24 mouse cellular contexts compared by ENCODE assay signal in the genomic region with DNA sequence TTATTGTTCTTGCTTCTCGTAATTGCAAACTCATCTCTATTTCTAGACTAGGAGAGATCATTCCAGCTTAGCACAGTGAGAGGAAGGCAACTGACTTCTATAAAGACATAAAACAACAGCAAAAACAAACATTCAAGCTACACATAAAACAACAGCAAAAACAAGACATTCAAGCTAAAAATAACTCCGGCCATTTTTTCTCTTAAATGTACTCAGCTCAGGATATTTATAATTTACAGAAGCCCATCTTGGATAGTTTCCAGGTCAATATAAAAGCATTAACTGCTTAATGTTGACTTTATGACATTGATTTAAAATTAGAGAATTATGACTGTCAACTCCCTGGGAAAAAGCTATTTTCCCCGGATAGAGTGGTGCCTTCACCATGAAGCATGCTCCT.
A peak's percentile ranks its signal among the peaks of the same experiment; 100 is the strongest.
DNase-seq lines count a peak whose midpoint lies in the region; ATAC-seq and TF ChIP-seq lines count a peak whose summit lies in the region.
"Had no signal": no experiment of that assay in that cellular context is flagged by ENCODE, and none has a peak within 500 bp of the region (broad histone marks: within the 10 kb centered on the region; RNA-seq: fewer than 3 reads in every experiment).

No protein-coding gene starts in this region.

- H3K4me1 ChIP-seq in kidney, embryonic 15.5 days: peaks cover 30% of the 10 kb centered on the region
- no peaks in the 10 kb centered on the region for H3K4me1 ChIP-seq in kidney, adult 2 months (ENCODE audit: control insufficient read depth, insufficient read depth, low read length)
- H3K4me1 ChIP-seq in kidney, postnatal 0 days (replicated peaks; ENCODE audit: insufficient read depth, low read length): peaks cover 11% of the 10 kb centered on the region; the same call in 1 of the 2 replicates
- peaks cover 24% of the 10 kb centered on the region; the same call in 1 of the 2 replicates for H3K4me1 ChIP-seq in kidney, embryonic 14.5 days (ENCODE audit: control insufficient read depth, insufficient read depth, low read length)
- H3K4me1 ChIP-seq in lung, embryonic 15.5 days: peaks cover 15% of the 10 kb centered on the region; the same call in 1 of the 2 replicates
- H3K4me1 ChIP-seq in midbrain, embryonic 11.5 days (ENCODE audit: control insufficient read depth, insufficient read depth, low read length): no peaks in the 10 kb centered on the region
- no peaks in the 10 kb centered on the region for H3K4me1 ChIP-seq in midbrain, embryonic 16.5 days (ENCODE audit: control insufficient read depth, insufficient read depth, low read length)
- H3K4me1 ChIP-seq: embryonic facial prominence, embryonic 10.5 days; forebrain, embryonic 13.5 days had no signal

- no peak for TF ChIP-seq POLR2A in kidney, adult 2 months (IDR thresholded peaks at IDR 0.05; ENCODE audit: low read depth, low read length)

- DNase-seq in kidney, adult 2 months: no peak
- peak; percentile 79 for DNase-seq in kidney, postnatal 0 days (ENCODE audit: low spot score)
- no peak for DNase-seq in lung, adult 18-20 months
- peak; percentile 45 for DNase-seq in midbrain, embryonic 11.5 days (ENCODE audit: low spot score, missing footprints)
- DNase-seq: adrenal gland, adult 8-10 months; adrenal gland, postnatal 14 days; adrenal gland, postnatal 36 days; cerebellum, adult 11-12 months; cerebellum, adult 2 months; cerebellum, adult 9-10 months; cerebellum, postnatal 10 days; cerebellum, postnatal 25 days had no signal

- H3K9ac ChIP-seq in kidney, embryonic 15.5 days: no peak overlapping the region
- H3K9ac ChIP-seq in kidney, postnatal 0 days (ENCODE audit: low read depth, low read length): no peak overlapping the region
- no peak overlapping the region for H3K9ac ChIP-seq in kidney, embryonic 14.5 days (ENCODE audit: low read depth, low read length)
- H3K9ac ChIP-seq in lung, embryonic 15.5 days: no peak overlapping the region
- H3K9ac ChIP-seq in midbrain, embryonic 11.5 days (ENCODE audit: low read length): no peak overlapping the region
- no peak overlapping the region for H3K9ac ChIP-seq in midbrain, embryonic 16.5 days (ENCODE audit: low read depth, low read length)
- H3K9ac ChIP-seq: embryonic facial prominence, embryonic 12.5 days; forebrain, embryonic 13.5 days had no signal

- no peaks in the 10 kb centered on the region for H3K27me3 ChIP-seq in kidney, embryonic 15.5 days
- H3K27me3 ChIP-seq in kidney, adult 2 months (replicated peaks; ENCODE audit: control insufficient read depth, insufficient read depth, low read length): no peaks in the 10 kb centered on the region
- H3K27me3 ChIP-seq in kidney, postnatal 0 days (ENCODE audit: insufficient read depth, low read length): no peaks in the 10 kb centered on the region
- H3K27me3 ChIP-seq in kidney, embryonic 14.5 days (ENCODE audit: control insufficient read depth, insufficient read depth, low read length): no peaks in the 10 kb centered on the region
- no peaks in the 10 kb centered on the region for H3K27me3 ChIP-seq in lung, embryonic 15.5 days
- H3K27me3 ChIP-seq in midbrain, embryonic 11.5 days (ENCODE audit: control insufficient read depth, insufficient read depth, low read length): no peaks in the 10 kb centered on the region
- no peaks in the 10 kb centered on the region for H3K27me3 ChIP-seq in midbrain, embryonic 16.5 days (ENCODE audit: control insufficient read depth, insufficient read depth, low read depth, low read length)
- H3K27me3 ChIP-seq: CH12.LX; embryonic facial prominence, embryonic 12.5 days; forebrain, embryonic 13.5 days; Patski had no signal

- ATAC-seq in kidney, embryonic 15.5 days (replicated peaks; ENCODE audit: low FRiP score): peak; percentile 43; the same call in 1 of the 2 replicates
- no peak for ATAC-seq in kidney, postnatal 0 days (replicated peaks; ENCODE audit: low FRiP score, low read depth)
- no peak for ATAC-seq in kidney, embryonic 14.5 days (ENCODE audit: low FRiP score, low TSS enrichment)
- ATAC-seq in lung, embryonic 15.5 days (ENCODE audit: borderline replicate concordance, extremely low read depth, low FRiP score, low TSS enrichment): no peak
- ATAC-seq in midbrain, embryonic 11.5 days (ENCODE audit: low FRiP score): no peak
- no peak for ATAC-seq in midbrain, embryonic 16.5 days
- ATAC-seq: activated CD4-positive, CD25-positive, alpha-beta regulatory T cell, adult 4 months; CD4-positive, CD25-positive, alpha-beta regulatory T cell, adult 4 months; forebrain, embryonic 13.5 days; Patski had no signal

- no peaks in the 10 kb centered on the region for H3K9me3 ChIP-seq in kidney, embryonic 15.5 days (replicated peaks)
- no peaks in the 10 kb centered on the region for H3K9me3 ChIP-seq in kidney, postnatal 0 days (replicated peaks; ENCODE audit: low read length)
- H3K9me3 ChIP-seq in kidney, embryonic 14.5 days (ENCODE audit: control insufficient read depth, low read length): no peaks in the 10 kb centered on the region
- H3K9me3 ChIP-seq in lung, embryonic 15.5 days: no peaks in the 10 kb centered on the region
- no peaks in the 10 kb centered on the region for H3K9me3 ChIP-seq in midbrain, embryonic 11.5 days (ENCODE audit: control insufficient read depth, low read length)
- H3K9me3 ChIP-seq in midbrain, embryonic 16.5 days (replicated peaks; ENCODE audit: control insufficient read depth, low read length, poor library complexity, severe bottlenecking): no peaks in the 10 kb centered on the region
- H3K9me3 ChIP-seq: embryonic facial prominence, embryonic 10.5 days; embryonic facial prominence, embryonic 12.5 days; forebrain, embryonic 13.5 days had no signal

- H3K4me3 ChIP-seq in kidney, embryonic 15.5 days (replicated peaks): no peak overlapping the region
- no peak overlapping the region for H3K4me3 ChIP-seq in kidney, adult 2 months (ENCODE audit: insufficient read depth, low read depth, low read length)
- no peak overlapping the region for H3K4me3 ChIP-seq in kidney, postnatal 0 days (replicated peaks; ENCODE audit: low read depth, low read length)
- H3K4me3 ChIP-seq in kidney, embryonic 14.5 days (ENCODE audit: low read length): no peak overlapping the region
- H3K4me3 ChIP-seq in lung, embryonic 15.5 days: no peak overlapping the region
- no peak overlapping the region for H3K4me3 ChIP-seq in midbrain, embryonic 11.5 days (ENCODE audit: low read depth, low read length)
- H3K4me3 ChIP-seq in midbrain, embryonic 16.5 days (ENCODE audit: low read depth, low read length): no peak overlapping the region
- H3K4me3 ChIP-seq: embryonic facial prominence, embryonic 10.5 days; embryonic facial prominence, embryonic 12.5 days; forebrain, embryonic 13.5 days had no signal

- TF ChIP-seq CTCF in kidney, adult 2 months (conservative IDR thresholded peaks at IDR 0.05; ENCODE audit: insufficient read depth, insufficient read length, low read depth, low read length): no peak
- no peak for TF ChIP-seq CTCF in kidney, postnatal 0 days (IDR thresholded peaks at IDR 0.05; ENCODE audit: low read depth)

- 44% methylated on average over 3 of the region's 3 CpGs for WGBS in kidney, embryonic 15.5 days
- 62% methylated on average over 3 of the region's 3 CpGs for WGBS in kidney, adult 2 months
- WGBS in kidney, postnatal 0 days: 23% methylated on average over 3 of the region's 3 CpGs
- WGBS in kidney, embryonic 14.5 days: 40% methylated on average over 3 of the region's 3 CpGs
- 40% methylated on average over 3 of the region's 3 CpGs for WGBS in lung, embryonic 15.5 days
- 93% methylated on average over 3 of the region's 3 CpGs for WGBS in midbrain, embryonic 11.5 days
- 86% methylated on average over 3 of the region's 3 CpGs for WGBS in midbrain, embryonic 16.5 days

- peak overlapping the region; percentile 11; the same call in 1 of the 2 replicates for H3K27ac ChIP-seq in kidney, embryonic 15.5 days
- H3K27ac ChIP-seq in kidney, adult 2 months (ENCODE audit: insufficient read depth, low read depth, low read length): no peak overlapping the region
- no peak overlapping the region for H3K27ac ChIP-seq in kidney, postnatal 0 days
- H3K27ac ChIP-seq in kidney, embryonic 14.5 days (ENCODE audit: low read depth, low read length): no peak overlapping the region; the same call in 1 of the 2 replicates
- 0 out of 2 replicates have a peak overlapping the region, but pooled peaks have one; percentile 8 for H3K27ac ChIP-seq in lung, embryonic 15.5 days
- no peak overlapping the region for H3K27ac ChIP-seq in midbrain, embryonic 11.5 days (ENCODE audit: low read depth, low read length)
- no peak overlapping the region for H3K27ac ChIP-seq in midbrain, embryonic 16.5 days (ENCODE audit: low read length)
- H3K27ac ChIP-seq: embryonic facial prominence, embryonic 10.5 days; embryonic facial prominence, embryonic 12.5 days; forebrain, embryonic 13.5 days had no signal

- H3K4me2 ChIP-seq in kidney, embryonic 15.5 days: no peak overlapping the region
- H3K4me2 ChIP-seq in kidney, postnatal 0 days (ENCODE audit: low read length): no peak overlapping the region
- no peak overlapping the region for H3K4me2 ChIP-seq in kidney, embryonic 14.5 days (replicated peaks; ENCODE audit: low read depth, low read length)
- H3K4me2 ChIP-seq in lung, embryonic 15.5 days: no peak overlapping the region
- no peak overlapping the region for H3K4me2 ChIP-seq in midbrain, embryonic 11.5 days
- no peak overlapping the region for H3K4me2 ChIP-seq in midbrain, embryonic 16.5 days (ENCODE audit: low read length)
- H3K4me2 ChIP-seq: embryonic facial prominence, embryonic 12.5 days; forebrain, embryonic 13.5 days had no signal

- H3K36me3 ChIP-seq in kidney, embryonic 15.5 days: no peaks in the 10 kb centered on the region
- H3K36me3 ChIP-seq in kidney, adult 2 months (ENCODE audit: control insufficient read depth, insufficient read depth, low read length): no peaks in the 10 kb centered on the region
- no peaks in the 10 kb centered on the region for H3K36me3 ChIP-seq in kidney, postnatal 0 days (ENCODE audit: insufficient read depth, low read length)
- no peaks in the 10 kb centered on the region for H3K36me3 ChIP-seq in kidney, embryonic 14.5 days (ENCODE audit: control insufficient read depth, insufficient read depth, low read length)
- H3K36me3 ChIP-seq in lung, embryonic 15.5 days: no peaks in the 10 kb centered on the region
- H3K36me3 ChIP-seq in midbrain, embryonic 11.5 days (ENCODE audit: control insufficient read depth, insufficient read depth, low read length): no peaks in the 10 kb centered on the region
- H3K36me3 ChIP-seq in midbrain, embryonic 16.5 days (ENCODE audit: control insufficient read depth, insufficient read depth, low read length): no peaks in the 10 kb centered on the region
- H3K36me3 ChIP-seq: embryonic facial prominence, embryonic 10.5 days; embryonic facial prominence, embryonic 12.5 days; G1E had no signal

Comparison
In these comparisons a context has a peak if more than half of its experiments do, and no peak if none do; other contexts are left out.
1. H3K27ac ChIP-seq: peak in kidney, embryonic 15.5 days (single experiment) and lung, embryonic 15.5 days (single experiment); none in kidney, adult 2 months (single experiment), kidney, postnatal 0 days (single experiment), kidney, embryonic 14.5 days (single experiment), midbrain, embryonic 11.5 days (single experiment) and midbrain, embryonic 16.5 days (single experiment).
2. DNase-seq: peak in kidney, postnatal 0 days (single experiment) and midbrain, embryonic 11.5 days (single experiment); none in kidney, adult 2 months (single experiment) and lung, adult 18-20 months (0 of 2).